Mouse (Mus musculus): Measurements from ENCODE around the gene Prdm12.
"Not testable (repeated sequence)": the region's sequence is repeated elsewhere in the genome, so short reads cannot be mapped to it uniquely, and the experiment has no call there.

Prdm12 gene

DNA sequence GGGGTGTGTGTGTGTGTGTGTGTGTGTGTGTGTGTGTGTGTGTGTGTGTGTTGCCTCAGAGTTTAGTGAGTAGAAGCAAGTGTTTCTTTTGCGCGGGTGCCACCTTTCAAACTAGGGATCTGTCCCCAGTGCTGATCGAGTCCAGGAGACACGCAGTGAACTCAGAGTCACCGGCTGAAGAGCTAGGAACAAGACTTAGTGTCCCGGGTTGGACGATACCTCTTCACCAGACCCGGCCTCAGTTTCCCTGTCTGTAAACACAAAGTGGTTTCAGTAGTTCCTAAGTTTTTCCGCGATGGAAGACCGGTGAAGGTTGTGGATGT lies 1.6 kb downstream of the Prdm12 start:
- no peak for ATAC-seq (ENCODE audit: insufficient number of reproducible peaks, low FRiP score, low TSS enrichment)

GRCm38 (mm10) chr2:31641929-31642328 lies 2.1 kb downstream of the Prdm12 start:
- ATAC-seq (ENCODE audit: insufficient number of reproducible peaks, low FRiP score, low TSS enrichment) = no peak

GRCm38 (mm10) chr2:31653971-31654853 lies 14.4 kb downstream of the Prdm12 start:
- no peak for ATAC-seq (ENCODE audit: insufficient number of reproducible peaks, low FRiP score, low TSS enrichment)

DNA sequence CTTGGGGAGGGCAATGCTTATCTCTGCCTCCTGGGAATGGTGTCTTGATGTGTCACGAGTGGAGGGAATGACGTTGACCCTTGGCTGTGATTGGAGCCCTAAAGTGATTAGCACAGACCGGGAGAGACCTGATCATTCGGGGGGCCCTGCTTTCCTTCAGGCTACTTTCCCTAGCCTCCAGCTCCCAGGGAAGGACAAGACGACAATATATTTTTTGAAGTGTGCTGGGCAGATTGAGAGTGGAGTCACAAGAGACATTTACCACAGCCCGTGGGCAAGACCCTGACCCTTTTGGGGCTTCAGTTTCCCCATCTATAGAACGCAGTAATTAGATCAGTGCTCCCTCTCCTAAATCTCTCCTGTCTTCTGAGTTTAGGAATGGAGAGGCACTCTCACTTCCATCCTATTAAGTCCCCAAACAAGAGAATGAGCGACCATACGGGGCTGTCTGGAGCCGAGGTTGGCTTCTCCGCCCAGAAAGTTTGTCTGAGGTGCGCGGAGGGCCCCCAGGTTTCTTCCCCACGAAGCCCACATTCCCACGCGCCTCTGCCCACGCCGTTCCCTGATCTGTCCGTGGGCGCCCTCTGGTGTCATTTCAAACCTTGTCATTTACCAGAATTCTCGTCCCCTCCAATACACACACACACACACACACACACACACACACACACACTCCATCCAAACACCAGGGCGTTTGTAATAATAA lies 15.2 kb downstream of the Prdm12 start:
- no peak for ATAC-seq (ENCODE audit: insufficient number of reproducible peaks, low FRiP score, low TSS enrichment)

DNA sequence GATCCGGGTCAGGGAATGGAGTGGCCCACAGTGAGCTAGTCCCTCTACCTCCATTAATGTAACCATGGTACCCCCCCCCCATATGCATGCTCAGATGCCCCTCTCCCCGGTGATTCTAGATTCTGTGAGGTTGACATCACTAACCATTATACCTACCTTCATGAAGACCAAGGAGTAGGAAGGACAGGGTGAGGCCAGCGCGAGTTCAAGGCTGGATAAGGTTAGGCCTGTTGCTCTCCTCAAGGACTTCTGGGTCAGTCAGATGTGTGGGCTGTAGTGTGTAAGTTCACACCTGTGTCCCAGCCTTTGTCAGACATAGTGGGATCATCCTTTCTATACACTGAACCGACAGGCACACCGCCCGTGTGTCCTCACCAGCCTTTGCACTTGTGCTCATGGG lies 16.5 kb downstream of the Prdm12 start:
- no peak for ATAC-seq (ENCODE audit: insufficient number of reproducible peaks, low FRiP score, low TSS enrichment)

- no peak for ATAC-seq (ENCODE audit: insufficient number of reproducible peaks, low FRiP score, low TSS enrichment)
Observed at GRCm38 (mm10) chr2:31662939-31663803, 23.3 kb downstream of the Prdm12 start.

GRCm38 (mm10) chr2:31663804-31664180 lies 24.0 kb downstream of the Prdm12 start:
- ATAC-seq (ENCODE audit: insufficient number of reproducible peaks, low FRiP score, low TSS enrichment) = no peak

DNA sequence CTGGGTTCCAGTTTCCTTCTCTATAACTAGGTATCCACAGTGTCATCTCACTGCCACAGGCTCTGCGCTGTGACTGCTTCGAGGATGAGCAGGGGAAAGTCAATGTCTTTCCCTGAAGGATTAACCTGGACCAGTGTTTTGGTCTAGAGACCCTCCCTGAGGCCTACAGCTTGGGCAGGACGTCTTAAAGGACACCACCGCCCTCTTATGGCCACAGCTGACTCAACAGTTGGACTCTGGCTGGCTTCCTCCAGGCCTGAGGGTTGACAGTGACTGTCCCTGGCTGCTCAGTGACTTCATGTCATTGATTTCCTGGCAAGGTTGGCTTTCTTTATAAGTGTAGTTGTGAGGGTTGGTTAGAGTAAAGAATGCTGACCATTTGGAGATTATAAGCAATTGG lies 27.5 kb downstream of the Prdm12 start:
- ATAC-seq (ENCODE audit: insufficient number of reproducible peaks, low FRiP score, low TSS enrichment) = no peak

- peak; percentile 93 for ATAC-seq (ENCODE audit: insufficient number of reproducible peaks, low FRiP score, low TSS enrichment)
Observed at GRCm38 (mm10) chr2:31670551-31671035, 30.8 kb downstream of the Prdm12 start, which contains the start of gene Exosc2. Gene Exosc2, plus strand, starts transcription at chr2:31670715.

GRCm38 (mm10) chr2:31678641-31679040 lies 38.8 kb downstream of the Prdm12 start:
- no peak for ATAC-seq (ENCODE audit: insufficient number of reproducible peaks, low FRiP score, low TSS enrichment)

DNA sequence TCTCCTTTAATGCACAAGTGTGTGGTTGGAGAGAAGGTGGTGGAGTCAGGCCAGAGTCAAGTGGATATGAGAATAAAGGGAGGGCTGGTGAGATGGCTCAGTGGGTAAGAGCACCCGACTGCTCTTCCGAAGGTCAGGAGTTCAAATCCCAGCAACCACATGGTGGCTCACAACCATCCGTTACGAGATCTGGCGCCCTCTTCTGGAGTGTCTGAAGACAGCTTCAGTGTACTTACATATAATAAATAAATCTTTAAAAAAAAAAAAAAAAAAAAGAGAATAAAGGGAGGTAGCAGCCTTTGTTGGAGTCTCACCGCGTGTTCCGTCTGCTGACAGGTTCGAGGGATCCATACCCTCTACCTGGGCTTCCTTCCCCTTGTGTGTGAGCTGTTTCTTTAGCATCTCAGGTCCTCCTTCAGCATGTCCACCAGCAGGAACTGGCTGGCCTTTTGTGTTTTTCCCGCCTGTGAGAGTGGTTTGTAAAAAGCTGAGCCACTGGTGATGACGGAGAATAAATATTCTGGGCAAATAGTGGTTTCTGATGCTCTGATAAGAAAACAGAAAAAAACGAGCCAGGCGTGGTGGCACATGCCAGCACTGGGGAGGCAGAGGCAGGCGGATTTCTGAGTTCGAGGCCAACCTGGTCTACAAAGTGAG lies 41.3 kb downstream of the Prdm12 start:
- ATAC-seq (ENCODE audit: insufficient number of reproducible peaks, low FRiP score, low TSS enrichment) = not testable (repeated sequence)

DNA sequence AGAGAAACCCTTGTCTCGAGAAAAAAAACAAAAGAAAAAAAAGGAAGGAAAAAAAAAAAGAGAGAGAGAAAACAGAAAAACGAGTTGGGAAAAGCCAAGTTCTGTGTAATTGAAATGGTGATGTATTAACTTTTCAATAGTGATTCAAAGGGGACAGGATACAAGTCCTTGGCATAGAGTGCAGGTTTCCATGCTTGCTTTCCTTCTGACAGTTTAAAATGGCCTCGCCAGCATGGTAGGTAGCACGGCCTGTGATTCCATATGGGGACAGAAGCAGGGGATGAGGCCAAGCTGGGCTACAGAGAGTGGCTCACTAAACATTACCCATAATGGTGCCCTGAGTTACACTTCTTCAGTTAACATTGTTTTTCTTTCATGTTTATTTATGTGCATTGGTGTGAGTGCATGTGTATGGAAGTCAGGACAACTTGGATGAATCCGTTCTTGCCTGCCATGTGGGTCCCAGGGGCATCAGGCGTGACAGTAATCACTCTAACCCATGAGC lies 41.9 kb downstream of the Prdm12 start:
- ATAC-seq (ENCODE audit: insufficient number of reproducible peaks, low FRiP score, low TSS enrichment) = no peak

DNA sequence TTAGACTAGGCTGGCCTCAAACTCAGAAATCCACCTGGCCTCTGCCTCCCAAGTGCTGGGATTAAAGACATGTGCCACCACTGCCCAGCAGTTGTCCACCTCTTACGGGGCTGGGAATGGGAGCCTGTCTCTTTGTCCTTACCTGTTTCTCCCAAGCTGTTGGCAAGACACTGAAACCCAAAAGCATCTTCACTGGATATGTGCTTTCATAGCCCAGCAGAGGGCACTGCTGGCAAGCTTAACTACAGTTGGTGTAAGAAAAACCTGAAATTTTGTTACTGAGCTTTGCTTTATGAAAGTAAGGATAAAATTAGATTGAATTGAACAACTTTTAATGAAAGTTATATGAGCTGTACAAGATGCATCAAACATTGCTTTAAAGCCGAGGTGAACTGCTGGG lies 43.8 kb downstream of the Prdm12 start:
- ATAC-seq (ENCODE audit: insufficient number of reproducible peaks, low FRiP score, low TSS enrichment) = no peak

DNA sequence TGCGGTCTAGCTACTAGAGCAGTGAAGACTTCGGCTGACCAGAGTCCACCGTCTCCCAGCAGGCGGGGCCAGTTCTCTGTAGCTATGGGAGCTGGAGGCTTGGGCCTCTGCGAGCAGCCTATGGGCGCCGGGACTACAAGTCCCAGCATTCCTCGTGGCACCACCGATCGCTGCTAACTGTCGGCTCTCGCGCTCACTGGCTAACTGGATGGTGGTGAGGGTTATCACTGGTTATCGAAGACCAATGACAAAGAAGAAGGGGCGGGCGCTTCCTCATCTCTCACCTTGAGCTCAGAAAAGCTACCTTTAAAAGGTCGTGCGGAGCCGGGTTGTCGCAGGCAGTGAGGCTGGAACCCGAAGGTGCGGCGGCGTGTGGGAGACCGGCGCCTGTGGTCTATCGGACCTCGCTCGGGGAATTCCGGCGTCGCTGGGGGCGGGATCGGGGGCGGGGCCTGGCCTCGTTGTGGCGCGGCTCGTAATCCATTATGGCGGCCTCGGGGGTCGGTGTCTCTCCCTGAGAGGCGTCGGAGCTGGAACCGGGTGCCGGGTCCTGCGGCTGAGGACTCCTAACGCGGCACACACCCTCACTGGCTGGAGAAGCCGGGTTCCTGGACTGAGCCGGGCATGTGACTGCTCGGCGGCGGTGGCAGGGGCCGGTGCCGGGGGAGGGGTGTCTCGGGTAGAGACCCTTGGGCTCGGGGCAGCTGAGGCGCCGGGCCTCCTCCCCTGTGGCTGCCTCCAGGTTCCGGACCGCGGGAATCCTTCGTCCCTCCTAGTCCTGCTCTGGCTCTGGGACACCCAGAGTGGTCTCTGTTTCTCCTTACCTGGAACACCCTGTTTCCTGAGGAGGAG lies 48.5 kb downstream of the Prdm12 start, which contains the start of gene Abl1:
TSS of gene Abl1 (plus strand) at position 303 of the 852 bp plus-strand sequence.
- ATAC-seq (ENCODE audit: insufficient number of reproducible peaks, low FRiP score, low TSS enrichment) = peak; percentile 100

GRCm38 (mm10) chr2:31689045-31689444 lies 49.2 kb downstream of the Prdm12 start:
- ATAC-seq (ENCODE audit: insufficient number of reproducible peaks, low FRiP score, low TSS enrichment) = no peak

DNA sequence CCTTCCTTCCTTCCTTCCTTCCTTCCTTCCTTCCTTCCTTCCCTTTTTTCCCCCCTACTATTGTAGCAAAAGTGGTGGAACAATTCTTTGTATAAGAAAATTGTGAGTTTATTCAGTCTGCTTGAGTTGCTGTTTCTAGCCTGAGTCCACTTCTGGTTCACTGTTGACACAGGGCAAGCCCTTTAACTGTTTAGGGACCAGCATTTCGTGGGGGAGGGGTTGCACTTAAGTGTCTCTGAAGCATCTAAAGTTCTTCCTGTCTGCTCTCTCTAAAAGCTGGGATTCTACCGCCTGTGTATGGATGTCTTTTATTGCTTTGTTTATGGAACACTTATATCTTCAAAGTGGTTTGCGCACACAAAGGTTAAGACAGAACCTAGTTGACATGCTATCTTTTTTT lies 50.2 kb downstream of the Prdm12 start:
- no peak for ATAC-seq (ENCODE audit: insufficient number of reproducible peaks, low FRiP score, low TSS enrichment)

DNA sequence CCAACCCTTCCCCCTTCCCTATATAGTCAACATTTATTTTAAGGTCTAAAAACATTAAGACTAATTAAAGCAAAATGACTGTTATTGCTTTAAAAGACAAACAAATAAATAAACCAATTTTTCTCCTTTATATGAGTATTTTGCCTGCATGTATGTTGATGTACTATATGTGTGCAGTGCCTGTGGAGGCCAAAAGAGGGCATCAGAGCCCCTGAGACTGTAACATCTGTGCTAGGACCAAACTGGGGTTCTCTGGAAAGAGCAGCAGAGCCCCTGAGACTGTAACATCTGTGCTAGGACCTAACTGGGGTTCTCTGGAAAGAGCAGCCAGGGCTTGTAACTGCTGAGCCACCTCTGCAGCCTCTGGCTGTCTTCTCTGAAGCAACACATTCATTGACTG lies 58.4 kb downstream of the Prdm12 start:
- no peak for ATAC-seq (ENCODE audit: insufficient number of reproducible peaks, low FRiP score, low TSS enrichment)

DNA sequence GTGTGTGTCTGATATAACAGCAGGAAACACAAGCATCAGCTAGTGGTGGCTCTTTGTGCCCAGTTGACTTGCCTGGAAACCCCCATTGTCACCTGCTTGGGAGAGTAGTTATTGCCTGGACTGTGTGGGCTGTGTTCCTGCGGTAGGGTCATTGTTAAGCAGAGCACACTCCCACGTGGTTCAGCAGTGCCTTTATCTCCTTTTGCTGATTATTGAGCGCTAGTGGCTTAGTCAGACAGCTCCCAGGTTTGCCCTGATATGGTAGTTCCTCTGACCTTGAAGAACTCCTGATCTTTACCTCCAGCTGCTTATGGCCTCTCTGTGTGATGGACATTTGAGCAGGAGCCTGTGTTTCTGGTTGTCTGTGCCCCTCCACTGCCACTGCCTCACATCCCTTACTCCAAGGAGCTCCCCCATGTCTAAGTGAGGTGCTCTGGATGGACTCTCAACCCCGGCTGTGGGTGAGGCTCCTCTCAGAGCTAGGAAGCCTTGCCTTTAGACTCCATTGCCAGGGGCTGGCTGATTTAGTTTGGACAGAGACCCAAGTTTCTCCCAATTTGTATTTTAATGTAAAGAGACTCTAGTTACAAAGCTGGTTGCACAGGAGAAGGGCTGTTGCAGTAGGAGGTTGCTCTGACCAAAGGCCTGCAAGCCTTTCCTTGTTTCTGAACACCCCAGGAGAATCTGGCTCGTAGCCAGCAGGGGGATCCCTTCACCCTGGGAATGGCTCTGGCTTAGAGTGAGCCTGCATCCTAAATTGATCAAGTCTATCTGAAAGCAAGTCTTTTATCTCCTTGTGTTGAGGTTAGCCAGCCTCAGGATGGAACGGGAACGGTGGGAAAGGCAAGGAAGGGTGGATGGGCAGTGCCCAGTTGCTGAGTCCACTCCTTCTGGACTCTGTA lies 61.0 kb downstream of the Prdm12 start:
- no peak for ATAC-seq (ENCODE audit: insufficient number of reproducible peaks, low FRiP score, low TSS enrichment)
